Mouse (Mus musculus) ES-Bruce4 (cell line): ENCODE measurements at regions not wholly inside any gene's neighbourhood (a gene's known extent, or its start where the extent isn't known, plus 50 kb on each side); places are given as distances from the start of the nearest gene placed in this dataset.

Experiments used
- CTCF ChIP-seq: IDR thresholded peaks from one replicate; pipeline ENCODE4 v1.8.1; 2011; ENCODE audit warnings: low read depth, low read length
- EP300 ChIP-seq: IDR thresholded peaks from 2 replicates; pipeline ENCODE4 v1.6.1; 2011; ENCODE audit warnings: low read depth, low read length; ENCODE audit not compliant: insufficient read depth
- POLR2A ChIP-seq: IDR thresholded peaks from one replicate; pipeline ENCODE4 v1.8.1; 2011; ENCODE audit warnings: low read length; ENCODE audit not compliant: insufficient read depth

- no peak for TF ChIP-seq POLR2A
- no peak for TF ChIP-seq CTCF
- TF ChIP-seq EP300 = no peak
Observed at GRCm38 (mm10) chr2:108766461-108766860, 514.1 kb upstream of the Kif18a start.
